Mouse (Mus musculus): ENCODE measurements around the gene Cyp4f18. TPM values are rescaled to one million over a fixed set of nuclear protein-coding genes. Genes with fewer than 3 reads are reported as not detected.

The Cyp4f18 gene
- polyA plus RNA-seq, 1 experiment, result 26.4 TPM

DNA sequence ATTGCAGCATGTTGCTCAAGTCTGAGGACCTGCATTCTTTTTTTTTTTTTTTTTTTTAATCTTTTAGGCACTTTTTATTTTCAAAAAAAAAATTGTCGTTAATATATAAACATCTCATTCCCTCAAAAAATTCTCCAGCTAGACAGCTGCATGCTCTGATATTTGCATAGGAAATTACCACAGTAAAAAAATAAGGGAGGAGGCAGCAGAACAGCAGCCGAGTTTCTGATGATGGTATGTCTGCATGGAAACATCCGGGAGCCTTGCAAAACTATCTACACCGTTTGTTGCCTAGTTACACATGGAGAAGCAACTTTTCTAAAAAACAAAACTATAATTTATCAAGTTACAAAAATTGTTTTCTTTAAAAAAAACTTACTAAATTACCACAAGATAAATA is 28.0 kb downstream of the Cyp4f18 start:
- Histone ChIP-seq H3K4me3 (replicated peaks; ENCODE audit: extremely low read depth, low read depth, low read length) (no peak overlapping the region), H3K4me1 (ENCODE audit: control insufficient read depth, insufficient read depth, low read length) (no peaks in the 10 kb centered on the region)
- TF ChIP-seq CTCF (IDR thresholded peaks at IDR 0.05; ENCODE audit: insufficient read depth, low read length) (no peak), POLR2A (IDR thresholded peaks at IDR 0.05; ENCODE audit: borderline replicate concordance, extremely low read depth, low read depth, low read length) (no peak)
- no peak for DNase-seq
- WGBS, result 49% methylated on average over 4 of the region's 4 CpGs

DNA sequence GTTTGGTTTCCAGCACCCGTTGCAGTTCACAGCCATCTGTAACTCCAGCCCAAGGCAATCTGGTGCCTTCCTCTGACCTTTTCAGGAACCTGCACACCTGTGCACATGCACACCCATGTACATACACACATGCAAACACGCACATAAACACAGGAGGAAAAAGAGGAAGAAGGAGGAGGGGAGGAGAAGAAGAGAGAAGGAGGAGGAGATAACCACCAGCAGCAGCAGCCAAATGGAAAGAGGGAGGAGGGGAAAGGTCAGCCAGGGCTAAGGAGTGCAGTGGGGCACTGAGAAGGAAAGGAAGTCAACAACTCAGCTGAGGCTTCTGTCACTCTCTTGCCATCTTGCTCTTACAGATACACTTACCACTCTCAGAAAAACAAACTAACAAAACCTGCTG is 28.4 kb downstream of the Cyp4f18 start:
- Histone ChIP-seq H3K4me1 (ENCODE audit: control insufficient read depth, insufficient read depth, low read length) (no peaks in the 10 kb centered on the region), H3K4me3 (replicated peaks; ENCODE audit: extremely low read depth, low read depth, low read length) (no peak overlapping the region)
- TF ChIP-seq POLR2A (IDR thresholded peaks at IDR 0.05; ENCODE audit: borderline replicate concordance, extremely low read depth, low read depth, low read length) (no peak), CTCF (IDR thresholded peaks at IDR 0.05; ENCODE audit: insufficient read depth, low read length) (no peak)
- DNase-seq, result no peak
- WGBS, result 36% methylated on average over 2 of the region's 2 CpGs

DNA sequence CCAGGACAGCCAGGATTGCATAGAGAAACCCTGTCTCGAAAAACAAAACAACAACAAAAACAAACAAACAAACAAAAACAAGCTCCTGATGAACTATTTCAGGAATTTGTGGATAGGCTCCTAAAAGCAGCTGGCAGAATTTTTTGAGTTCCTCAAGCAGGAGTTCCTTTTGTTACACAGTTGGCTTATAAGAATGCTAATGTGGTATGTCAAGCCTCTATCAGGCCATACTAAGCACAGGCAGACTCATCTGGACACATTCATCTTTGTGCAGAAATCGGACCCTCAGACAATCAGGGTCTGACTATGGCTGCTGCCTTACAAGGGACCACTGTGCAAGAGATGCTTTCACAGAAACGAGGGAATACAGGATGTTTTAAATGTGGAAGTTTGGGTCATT is 35.2 kb downstream of the Cyp4f18 start:
- Histone ChIP-seq H3K4me1 (ENCODE audit: control insufficient read depth, insufficient read depth, low read length) (no peaks in the 10 kb centered on the region), H3K4me3 (replicated peaks; ENCODE audit: extremely low read depth, low read depth, low read length) (no peak overlapping the region)
- TF ChIP-seq CTCF (IDR thresholded peaks at IDR 0.05; ENCODE audit: insufficient read depth, low read length), result no peak
- TF ChIP-seq POLR2A (IDR thresholded peaks at IDR 0.05; ENCODE audit: borderline replicate concordance, extremely low read depth, low read depth, low read length), result no peak
- 83% methylated on average over 3 of the region's 3 CpGs for WGBS
- no peak for DNase-seq

GRCm38 (mm10) chr8:71971945-71972344 is 37.5 kb downstream of the Cyp4f18 start:
- Histone ChIP-seq H3K4me3 (replicated peaks; ENCODE audit: extremely low read depth, low read depth, low read length) (no peak overlapping the region), H3K4me1 (ENCODE audit: control insufficient read depth, insufficient read depth, low read length) (no peaks in the 10 kb centered on the region)
- 55% methylated on average over 1 of the region's 1 CpGs for WGBS
- no peak for DNase-seq
- TF ChIP-seq CTCF (IDR thresholded peaks at IDR 0.05; ENCODE audit: insufficient read depth, low read length) (no peak), POLR2A (IDR thresholded peaks at IDR 0.05; ENCODE audit: borderline replicate concordance, extremely low read depth, low read depth, low read length) (no peak)

GRCm38 (mm10) chr8:71968636-71969035 is 40.8 kb downstream of the Cyp4f18 start:
- WGBS, result 67% methylated on average over 6 of the region's 6 CpGs
- DNase-seq, result no peak
- TF ChIP-seq POLR2A (IDR thresholded peaks at IDR 0.05; ENCODE audit: borderline replicate concordance, extremely low read depth, low read depth, low read length) (no peak), CTCF (IDR thresholded peaks at IDR 0.05; ENCODE audit: insufficient read depth, low read length) (no peak)

GRCm38 (mm10) chr8:71968100-71968499 is 41.3 kb downstream of the Cyp4f18 start:
- no peak overlapping the region for H3K4me3 ChIP-seq (replicated peaks; ENCODE audit: extremely low read depth, low read depth, low read length)
- WGBS, result 83% methylated on average over 6 of the region's 6 CpGs

More at GRCm38 (mm10) chr8:71968636-71969035, 40.8 kb downstream of the Cyp4f18 start:
- Histone ChIP-seq H3K4me1 (ENCODE audit: control insufficient read depth, insufficient read depth, low read length) (no peaks in the 10 kb centered on the region), H3K4me3 (replicated peaks; ENCODE audit: extremely low read depth, low read depth, low read length) (no peak overlapping the region)

DNA sequence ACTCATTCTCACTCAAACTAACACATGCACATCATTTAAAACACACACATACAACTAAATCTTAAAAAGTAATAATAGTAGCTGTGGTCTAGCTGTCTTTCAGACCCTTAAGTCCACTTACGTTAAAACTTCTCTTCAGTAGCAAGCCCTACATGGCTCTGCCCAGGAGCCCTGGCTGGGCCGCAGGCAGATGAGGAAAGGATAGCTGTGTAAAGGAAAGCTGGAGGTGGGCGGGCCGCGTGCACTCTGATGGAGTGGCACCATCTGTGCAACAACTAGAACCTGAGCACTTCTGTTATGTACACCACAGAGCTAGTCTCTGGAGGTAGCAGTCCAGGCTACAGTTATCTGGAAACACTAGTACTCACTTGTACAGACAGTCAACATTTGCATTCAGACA is 42.2 kb downstream of the Cyp4f18 start:
- 99% methylated on average over 5 of the region's 5 CpGs for WGBS
- Histone ChIP-seq H3K4me3 (replicated peaks; ENCODE audit: extremely low read depth, low read depth, low read length) (no peak overlapping the region), H3K4me1 (ENCODE audit: control insufficient read depth, insufficient read depth, low read length) (no peaks in the 10 kb centered on the region)
- no peak for DNase-seq
- no peak for TF ChIP-seq POLR2A (IDR thresholded peaks at IDR 0.05; ENCODE audit: borderline replicate concordance, extremely low read depth, low read depth, low read length)
- no peak for TF ChIP-seq CTCF (IDR thresholded peaks at IDR 0.05; ENCODE audit: insufficient read depth, low read length)

More at GRCm38 (mm10) chr8:71968100-71968499, 41.3 kb downstream of the Cyp4f18 start:
- no peak for DNase-seq
- no peaks in the 10 kb centered on the region for H3K4me1 ChIP-seq (ENCODE audit: control insufficient read depth, insufficient read depth, low read length)
- TF ChIP-seq CTCF (IDR thresholded peaks at IDR 0.05; ENCODE audit: insufficient read depth, low read length) (no peak), POLR2A (IDR thresholded peaks at IDR 0.05; ENCODE audit: borderline replicate concordance, extremely low read depth, low read depth, low read length) (no peak)

- DNase-seq, result no peak
- Histone ChIP-seq H3K4me1 (ENCODE audit: control insufficient read depth, insufficient read depth, low read length) (no peaks in the 10 kb centered on the region), H3K4me3 (replicated peaks; ENCODE audit: extremely low read depth, low read depth, low read length) (no peak overlapping the region)
- no peak for TF ChIP-seq CTCF (IDR thresholded peaks at IDR 0.05; ENCODE audit: insufficient read depth, low read length)
Measured at GRCm38 (mm10) chr8:71966411-71966810, 43.0 kb downstream of the Cyp4f18 start.

DNA sequence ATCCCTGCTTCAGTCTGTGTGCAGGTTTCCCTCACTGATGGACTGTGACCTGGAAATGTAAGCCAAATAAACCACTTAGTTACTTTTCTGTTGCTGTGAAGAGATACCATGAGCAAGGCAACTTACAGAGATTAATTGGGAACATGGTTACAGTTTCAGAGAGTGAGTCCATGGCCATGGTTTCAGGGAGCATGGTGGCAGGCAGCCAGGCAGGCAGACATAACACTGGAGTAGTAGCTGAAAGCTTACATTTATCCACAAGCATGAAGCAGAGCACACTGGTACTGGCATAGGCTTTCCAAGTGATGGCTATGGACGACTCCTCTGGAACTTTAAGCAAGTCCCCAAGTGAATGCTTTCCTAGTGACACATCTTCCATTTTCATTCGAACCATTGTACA is 44.3 kb downstream of the Cyp4f18 start:
- 95% methylated on average over 2 of the region's 2 CpGs for WGBS
- no peak for DNase-seq
- Histone ChIP-seq H3K4me1 (ENCODE audit: control insufficient read depth, insufficient read depth, low read length) (no peaks in the 10 kb centered on the region), H3K4me3 (replicated peaks; ENCODE audit: extremely low read depth, low read depth, low read length) (no peak overlapping the region)
- TF ChIP-seq POLR2A (IDR thresholded peaks at IDR 0.05; ENCODE audit: borderline replicate concordance, extremely low read depth, low read depth, low read length) (no peak), CTCF (IDR thresholded peaks at IDR 0.05; ENCODE audit: insufficient read depth, low read length) (no peak)

DNA sequence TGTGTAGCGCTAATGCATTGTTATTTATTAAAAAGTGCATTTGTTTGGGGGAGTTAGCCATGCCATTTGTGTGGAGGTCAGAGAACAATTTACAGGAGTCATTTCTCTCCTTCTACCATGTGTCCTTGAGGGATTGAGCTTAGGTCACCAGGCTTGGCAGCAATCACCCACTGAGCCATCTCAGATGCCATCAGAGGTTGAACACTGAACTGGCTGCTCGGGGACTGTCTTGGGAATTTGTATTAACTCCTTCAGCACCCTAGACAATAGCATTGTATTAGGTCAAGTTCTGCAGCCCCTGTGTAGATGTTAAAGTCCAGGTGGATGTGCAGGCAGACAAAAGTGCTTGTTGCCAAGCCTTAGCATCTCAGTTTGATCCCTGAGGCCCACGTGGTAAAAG is 45.4 kb downstream of the Cyp4f18 start:
- no peaks in the 10 kb centered on the region for H3K4me1 ChIP-seq (ENCODE audit: control insufficient read depth, insufficient read depth, low read length)
- TF ChIP-seq CTCF (IDR thresholded peaks at IDR 0.05; ENCODE audit: insufficient read depth, low read length), result no peak
- TF ChIP-seq POLR2A (IDR thresholded peaks at IDR 0.05; ENCODE audit: borderline replicate concordance, extremely low read depth, low read depth, low read length), result no peak
- no peak overlapping the region for H3K4me3 ChIP-seq (replicated peaks; ENCODE audit: extremely low read depth, low read depth, low read length)
- no peak for DNase-seq
- WGBS, result 80% methylated on average over 3 of the region's 3 CpGs

- no peak for TF ChIP-seq POLR2A (IDR thresholded peaks at IDR 0.05; ENCODE audit: borderline replicate concordance, extremely low read depth, low read depth, low read length)
- no peak for TF ChIP-seq CTCF (IDR thresholded peaks at IDR 0.05; ENCODE audit: insufficient read depth, low read length)
- no peaks in the 10 kb centered on the region for H3K4me1 ChIP-seq (ENCODE audit: control insufficient read depth, insufficient read depth, low read length)
- H3K4me3 ChIP-seq (replicated peaks; ENCODE audit: extremely low read depth, low read depth, low read length), result no peak overlapping the region
- WGBS, result 90% methylated on average over 5 of the region's 5 CpGs
- DNase-seq, result no peak
Measured at GRCm38 (mm10) chr8:71961796-71962195, 47.6 kb downstream of the Cyp4f18 start.

Data from lung, adult 2 months (tissue).